Mouse (Mus musculus) limb, embryonic 13.5 days (tissue): Measurements from ENCODE around the gene Ubqln1. TPM values are rescaled to one million over a fixed set of nuclear protein-coding genes. Genes with fewer than 3 reads are reported as not detected.

ENCODE experiments used
- polyA plus RNA-seq: library from polyadenylated mRNA; unstranded; fragments of >200 nt; fragmentation: Nextera tagmentation; extraction: Ambion mirVana; gene quantifications from 2 replicates; pipeline ENCODE4 v1.2.1, GENCODE M21; 2015

Ubqln1 gene
- polyA plus RNA-seq, 1 experiment from 2014 or later, result 101 TPM

Other genes with a start within 250 kb of the Ubqln1 start
- 4.2 and 4.4 TPM in 2 replicates for gene Klhl3, start 102.1 kb downstream of the Ubqln1 start, polyA plus RNA-seq
- gene Hnrnpa0, start 87.1 kb downstream of the Ubqln1 start, polyA plus RNA-seq, result 52.9 and 58.5 TPM in 2 replicates
- 38.9 and 41.3 TPM in 2 replicates for gene Idnk, start 58.0 kb downstream of the Ubqln1 start, polyA plus RNA-seq
- 25.1 TPM in 2 replicates for gene Gkap1, start 60.0 kb upstream of the Ubqln1 start, polyA plus RNA-seq
- gene Kif27, start 143.5 kb upstream of the Ubqln1 start, polyA plus RNA-seq, result 0.70 and 1.1 TPM in 2 replicates
- gene 2210016F16Rik, start 169.6 kb upstream of the Ubqln1 start, polyA plus RNA-seq, result 22.8 and 24.6 TPM in 2 replicates
- 25.2 and 27.5 TPM in 2 replicates for gene Rmi1, start 186.6 kb upstream of the Ubqln1 start, polyA plus RNA-seq
- 1,793 and 1,850 TPM in 2 replicates for gene Hnrnpk, start 187.7 kb upstream of the Ubqln1 start, polyA plus RNA-seq